Mouse (Mus musculus) skeletal muscle tissue, adult 2 months (tissue): ENCODE measurements around the gene Dolpp1.

Experiments used
- DNase-seq: peaks from one replicate; pipeline ENCODE4 v3.0.0-alpha.2; 2012; ENCODE audit warnings: low read depth, low spot score

The Dolpp1 gene

DNA sequence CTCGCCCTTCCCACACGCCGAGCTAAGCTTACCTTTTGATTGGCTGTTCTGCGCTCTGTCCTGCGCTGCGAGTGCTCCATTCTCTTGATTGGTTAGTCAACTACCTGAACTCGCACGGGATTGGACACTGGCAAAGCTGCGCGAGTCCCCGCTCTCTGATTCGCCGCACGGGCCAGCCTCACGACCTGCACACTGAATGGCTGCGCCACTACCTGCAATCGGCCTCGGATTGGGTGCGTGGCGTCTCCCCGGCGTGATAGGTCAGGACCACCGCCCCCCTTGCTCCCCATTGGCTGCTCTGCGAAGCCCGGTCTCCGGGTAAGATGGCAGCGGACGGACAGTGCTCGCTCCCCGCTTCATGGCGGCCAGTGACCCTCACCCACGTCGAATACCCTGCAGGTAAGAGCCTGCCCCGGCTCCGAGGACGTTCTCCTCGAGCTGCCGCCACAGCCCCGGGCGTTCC is at the start of gene Dolpp1:
Gene Dolpp1, plus strand, starts transcription at position 141 of the 463 bp plus-strand sequence.
- DNase-seq: peak; percentile 98

DNA sequence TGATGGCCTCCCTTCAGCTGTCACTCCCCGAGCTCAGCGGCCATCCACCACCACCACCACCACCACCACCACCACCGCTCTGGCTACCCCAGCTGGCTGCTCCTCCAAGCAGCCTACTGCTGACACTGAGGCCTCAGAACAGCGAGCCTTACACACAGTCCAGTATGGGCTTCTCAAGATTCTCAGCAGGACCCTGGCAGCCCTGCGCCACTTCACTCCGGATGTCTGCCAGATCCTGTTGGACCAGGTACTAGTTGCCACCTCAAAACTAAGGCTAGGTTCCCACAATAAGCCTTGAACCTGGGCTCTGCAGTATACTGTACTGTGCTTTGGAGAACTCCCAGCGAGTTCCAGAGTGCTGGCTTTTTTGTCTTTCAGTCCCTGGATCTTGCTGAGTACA is 49.5 kb upstream of the Dolpp1 start:
- DNase-seq: no peak

- no peak for DNase-seq
These were observed 48.4 kb upstream of the Dolpp1 start for GRCm38 (mm10) chr2:30343601-30344137.

- DNase-seq: no peak
These were observed 45.9 kb upstream of the Dolpp1 start for GRCm38 (mm10) chr2:30345971-30346676.

- no peak for DNase-seq
These were observed 42.9 kb upstream of the Dolpp1 start for GRCm38 (mm10) chr2:30349196-30349595.

GRCm38 (mm10) chr2:30351149-30351548 is 40.9 kb upstream of the Dolpp1 start:
- peak; percentile 47 for DNase-seq

GRCm38 (mm10) chr2:30355861-30356260 is 36.2 kb upstream of the Dolpp1 start:
- no peak for DNase-seq

DNA sequence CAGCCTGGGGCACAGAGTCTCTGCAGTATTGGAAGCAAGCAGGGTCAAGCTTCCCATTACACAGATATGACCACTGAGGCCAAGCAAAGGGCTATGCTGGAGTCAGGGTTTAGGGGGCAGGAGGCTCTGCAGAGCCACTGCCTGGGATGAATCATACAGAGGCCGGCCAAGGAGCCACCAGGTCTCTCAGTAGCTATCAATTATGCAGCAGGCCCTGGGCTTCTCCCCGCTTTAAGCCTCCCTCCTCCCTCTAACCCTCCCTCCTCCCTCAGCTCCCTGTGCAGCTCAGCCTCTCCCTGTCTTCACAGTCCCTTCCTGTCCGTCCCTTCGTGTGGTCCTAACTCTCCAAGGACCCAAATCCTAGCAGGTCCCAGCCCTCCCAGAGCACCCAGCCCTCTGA is 35.8 kb upstream of the Dolpp1 start:
- no peak for DNase-seq

- DNase-seq: no peak
These were observed 35.1 kb upstream of the Dolpp1 start for GRCm38 (mm10) chr2:30356906-30357305.

- DNase-seq: no peak
These were observed 34.2 kb upstream of the Dolpp1 start for GRCm38 (mm10) chr2:30357552-30358510.

DNA sequence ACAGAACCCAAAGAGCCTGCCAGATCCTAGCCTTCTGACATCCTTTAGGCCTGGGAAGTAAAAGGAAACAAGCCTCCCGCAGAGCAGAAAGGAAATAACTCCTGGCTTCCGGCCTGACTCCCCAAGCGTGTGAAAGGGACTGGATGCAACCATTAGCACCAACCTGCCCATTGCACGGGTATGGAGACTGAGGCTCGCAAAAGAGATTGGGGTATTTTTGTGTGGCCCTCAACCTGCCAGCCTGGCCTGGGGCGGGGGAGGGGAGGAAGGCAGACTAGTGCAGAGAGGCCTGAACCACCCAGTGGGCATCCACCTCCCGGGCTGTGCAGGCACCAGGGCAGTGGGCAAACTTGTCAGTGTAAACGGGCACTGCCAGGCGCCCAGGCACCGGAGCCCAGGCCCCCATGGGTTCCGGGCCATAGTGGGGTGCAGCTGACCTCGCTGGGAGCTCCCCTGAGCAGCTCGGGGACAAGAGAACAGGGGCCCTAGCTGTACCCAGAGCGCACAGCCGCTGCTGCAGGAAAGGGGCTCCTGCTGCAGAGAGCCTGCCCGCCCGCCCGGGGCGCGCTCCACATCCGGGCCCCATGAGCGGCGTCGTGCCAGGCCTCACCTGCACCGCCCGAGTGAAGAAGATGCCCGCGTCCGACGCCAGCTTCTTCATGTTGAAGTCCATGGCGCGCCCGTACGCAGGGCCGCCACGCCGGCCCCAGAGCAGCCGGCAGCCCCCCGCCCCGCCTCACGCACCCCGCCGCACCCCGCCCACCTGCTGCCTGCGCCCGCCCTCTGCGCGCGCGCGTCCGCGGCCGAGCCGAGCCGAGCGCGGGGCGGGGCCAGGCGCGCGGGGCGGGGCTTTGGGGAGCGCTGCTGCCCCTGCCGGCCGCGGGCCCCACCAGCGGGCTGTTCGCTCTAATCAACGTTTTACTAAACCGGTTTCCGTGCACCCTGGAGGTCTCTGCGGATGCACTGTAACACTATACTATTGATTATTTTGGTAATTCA is 33.2 kb upstream of the Dolpp1 start, which contains the start of gene Sh3glb2:
Gene Sh3glb2, minus strand, starts transcription at position 805 of the 999 bp plus-strand sequence.
- DNase-seq: no peak

DNA sequence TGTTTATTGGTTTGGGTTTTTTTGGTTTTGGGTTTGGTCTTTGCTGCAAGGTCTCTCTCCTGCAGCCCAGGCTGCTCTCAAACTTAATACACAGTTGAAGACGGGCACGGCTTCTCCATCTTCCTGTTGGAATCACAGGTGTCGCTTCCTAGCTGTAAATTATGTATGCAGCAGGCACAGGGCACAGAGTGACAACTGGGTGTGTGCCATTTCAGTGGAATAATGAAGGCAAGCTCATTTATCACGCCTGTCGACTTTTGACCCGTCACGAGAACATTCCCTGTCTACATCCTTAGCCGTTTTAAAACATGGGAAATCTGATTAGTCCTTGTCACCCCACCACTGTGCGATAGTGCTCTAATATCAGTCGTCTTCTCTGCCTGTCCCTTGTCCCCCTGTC is 31.4 kb upstream of the Dolpp1 start:
- no peak for DNase-seq

DNA sequence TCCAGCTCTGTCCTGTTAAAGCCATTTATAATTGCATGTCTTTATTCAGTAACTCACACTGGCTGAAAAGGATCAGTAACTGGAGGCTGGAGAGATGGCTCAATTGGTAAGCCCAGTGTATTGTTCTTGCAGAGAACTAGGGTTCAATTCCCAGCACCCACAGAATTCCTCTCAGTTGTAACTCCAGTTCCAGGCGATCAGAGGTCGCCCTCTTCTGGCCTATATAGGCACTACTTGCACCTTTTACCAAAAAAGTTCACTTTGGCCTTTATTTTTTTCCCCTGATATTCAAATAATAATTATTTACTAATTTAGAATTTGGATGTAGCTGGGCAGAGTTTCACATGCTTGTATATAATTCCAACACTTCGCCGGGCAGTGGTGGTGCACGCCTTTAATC is 29.2 kb upstream of the Dolpp1 start:
- no peak for DNase-seq

- peak; percentile 98 for DNase-seq
These were observed 28.0 kb upstream of the Dolpp1 start, which contains the start of gene Miga2 for GRCm38 (mm10) chr2:30363773-30364650. TSS of gene Miga2 (plus strand) at chr2:30364233.

DNA sequence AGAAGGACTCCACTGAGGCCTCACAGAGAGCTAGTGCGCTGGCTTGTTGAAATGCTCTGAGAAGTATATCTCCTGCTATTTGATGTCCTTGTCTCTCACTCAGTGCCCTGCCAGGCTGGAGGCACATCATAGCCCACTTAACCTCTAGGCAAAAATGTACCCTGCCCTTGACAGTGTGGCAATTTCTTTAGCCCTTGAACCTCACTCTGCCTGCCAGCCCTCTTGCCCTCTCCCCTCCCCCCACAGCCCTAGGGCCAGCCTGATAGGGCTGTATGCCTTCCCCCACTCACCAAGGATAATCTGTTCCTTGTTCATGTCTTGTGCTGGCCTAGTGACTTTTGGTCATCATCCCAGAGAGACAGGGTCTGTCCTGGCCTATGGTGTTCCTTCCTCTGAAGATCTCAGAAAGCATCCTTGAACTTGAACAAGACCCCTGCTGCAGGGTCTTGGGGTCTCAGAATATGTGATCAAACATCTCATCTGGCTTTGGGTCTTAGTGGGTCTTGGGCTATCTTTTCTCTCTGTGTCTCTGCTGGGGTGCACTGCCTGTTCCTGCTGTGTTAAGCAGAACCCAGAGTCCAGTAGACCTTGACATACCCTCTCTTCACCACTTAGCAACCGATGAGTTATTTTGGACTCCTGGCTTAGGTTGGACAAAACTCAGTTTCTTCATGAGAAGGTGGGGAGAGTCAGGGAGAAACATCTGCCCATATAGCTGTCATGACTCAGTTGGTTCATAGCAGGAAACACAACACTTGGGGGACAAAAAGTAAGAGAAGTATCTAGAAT is 26.6 kb upstream of the Dolpp1 start:
- DNase-seq: no peak

GRCm38 (mm10) chr2:30366203-30366602 is 25.9 kb upstream of the Dolpp1 start:
- no peak for DNase-seq

- DNase-seq: no peak
These were observed 20.5 kb upstream of the Dolpp1 start for GRCm38 (mm10) chr2:30371544-30371943.

DNA sequence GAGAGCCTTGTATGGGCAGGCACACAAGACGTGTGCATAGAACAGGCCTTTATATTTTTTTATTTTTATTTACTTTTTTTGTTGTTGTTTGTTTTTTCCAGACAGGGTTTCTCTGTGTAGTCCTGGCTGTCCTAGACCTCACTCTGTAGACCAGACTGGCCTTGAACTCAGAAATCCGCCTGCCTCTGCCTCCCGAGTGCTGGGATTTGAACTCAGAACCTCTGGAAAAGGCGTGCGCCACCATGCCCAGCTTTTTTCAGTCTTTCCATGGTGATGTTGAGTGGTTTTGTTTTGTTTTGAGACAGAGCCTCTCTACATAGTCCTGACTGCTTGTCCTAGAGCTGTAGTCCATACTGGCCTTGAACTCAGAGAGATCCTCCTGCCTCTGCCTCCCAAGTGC is 19.3 kb upstream of the Dolpp1 start:
- DNase-seq: no peak

DNA sequence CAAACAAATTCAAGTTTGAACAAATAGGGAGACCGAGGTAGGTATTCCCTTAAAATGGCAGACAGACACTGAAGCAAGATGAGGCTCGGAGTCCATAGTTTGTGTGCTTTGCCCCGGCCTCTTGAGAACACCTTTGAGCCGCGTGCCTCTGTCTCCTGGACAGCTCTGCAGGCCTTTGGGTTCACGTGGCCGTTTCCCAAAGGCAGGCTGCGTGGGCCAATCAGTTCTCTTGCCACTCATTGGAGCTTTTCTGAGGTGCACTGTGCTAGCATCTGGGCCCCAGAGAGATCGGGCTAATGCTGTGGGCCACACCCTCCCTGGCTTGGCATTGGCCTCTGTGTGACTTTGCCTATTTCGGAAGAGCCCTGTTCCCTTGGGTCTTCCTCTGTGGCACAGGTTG is 16.2 kb upstream of the Dolpp1 start:
- no peak for DNase-seq
